Mouse (Mus musculus) embryo, embryonic 9.5 days (tissue): ENCODE measurements around the gene Icam5.
A peak's percentile ranks its signal among the peaks of the same experiment; 100 is the strongest.
"Not testable (repeated sequence)": the region's sequence is repeated elsewhere in the genome, so short reads cannot be mapped to it uniquely, and the experiment has no call there.

Experiments
- DNase-seq: peaks from one replicate; pipeline ENCODE4 v3.0.0-alpha.2; 2017; ENCODE audit errors: extremely low spot score

Icam5 gene

GRCm38 (mm10) chr9:21031896-21032351 lies at the start of gene Icam5:
Gene Icam5, plus strand, starts transcription at chr9:21032073.
- DNase-seq: peak; percentile 19

- no peak for DNase-seq
Observed at GRCm38 (mm10) chr9:20982171-20982570, 49.7 kb upstream of the Icam5 start.

GRCm38 (mm10) chr9:20983169-20983568 lies 48.7 kb upstream of the Icam5 start:
- no peak for DNase-seq

GRCm38 (mm10) chr9:20986952-20987686 lies 44.8 kb upstream of the Icam5 start:
- DNase-seq: no peak

GRCm38 (mm10) chr9:20987953-20988352 lies 43.9 kb upstream of the Icam5 start:
- DNase-seq: no peak

GRCm38 (mm10) chr9:20990861-20991260 lies 41.0 kb upstream of the Icam5 start:
- peak; percentile 46 for DNase-seq

- no peak for DNase-seq
Observed at GRCm38 (mm10) chr9:20991587-20991986, 40.3 kb upstream of the Icam5 start.

GRCm38 (mm10) chr9:20993165-20993898 lies 38.5 kb upstream of the Icam5 start:
- DNase-seq: no peak

GRCm38 (mm10) chr9:20995069-20995468 lies 36.8 kb upstream of the Icam5 start:
- DNase-seq: no peak

GRCm38 (mm10) chr9:20997065-20997464 lies 34.8 kb upstream of the Icam5 start:
- no peak for DNase-seq

- not testable (repeated sequence) for DNase-seq
Observed at GRCm38 (mm10) chr9:20998337-20998736, 33.5 kb upstream of the Icam5 start.

- no peak for DNase-seq
Observed at GRCm38 (mm10) chr9:21000811-21001210, 31.1 kb upstream of the Icam5 start.

- DNase-seq: no peak
Observed at GRCm38 (mm10) chr9:21001651-21002200, 30.1 kb upstream of the Icam5 start.

- DNase-seq: no peak
Observed at GRCm38 (mm10) chr9:21002270-21002626, 29.6 kb upstream of the Icam5 start.

- peak; percentile 93 for DNase-seq
Observed at GRCm38 (mm10) chr9:21002627-21003551, 29.0 kb upstream of the Icam5 start, which contains the start of gene Mrpl4. Gene Mrpl4, plus strand, starts transcription at chr9:21002738.

- DNase-seq: no peak
Observed at GRCm38 (mm10) chr9:21007313-21007952, 24.4 kb upstream of the Icam5 start.

GRCm38 (mm10) chr9:21008007-21008406 lies 23.9 kb upstream of the Icam5 start:
- no peak for DNase-seq

- DNase-seq: no peak
Observed at GRCm38 (mm10) chr9:21010362-21010761, 21.5 kb upstream of the Icam5 start.

GRCm38 (mm10) chr9:21010939-21011541 lies 20.8 kb upstream of the Icam5 start:
- not testable (repeated sequence) for DNase-seq

GRCm38 (mm10) chr9:21011846-21012312 lies 20.0 kb upstream of the Icam5 start:
- DNase-seq: no peak

GRCm38 (mm10) chr9:21012368-21012767 lies 19.5 kb upstream of the Icam5 start:
- no peak for DNase-seq
